Mouse (Mus musculus): ENCODE data around the gene Col25a1. TPM values are rescaled to one million over a fixed set of nuclear protein-coding genes. Genes with fewer than 3 reads are reported as not detected.

The Col25a1 gene
- polyA plus RNA-seq, 2 experiments: 14.2 to 15.3 TPM

DNA sequence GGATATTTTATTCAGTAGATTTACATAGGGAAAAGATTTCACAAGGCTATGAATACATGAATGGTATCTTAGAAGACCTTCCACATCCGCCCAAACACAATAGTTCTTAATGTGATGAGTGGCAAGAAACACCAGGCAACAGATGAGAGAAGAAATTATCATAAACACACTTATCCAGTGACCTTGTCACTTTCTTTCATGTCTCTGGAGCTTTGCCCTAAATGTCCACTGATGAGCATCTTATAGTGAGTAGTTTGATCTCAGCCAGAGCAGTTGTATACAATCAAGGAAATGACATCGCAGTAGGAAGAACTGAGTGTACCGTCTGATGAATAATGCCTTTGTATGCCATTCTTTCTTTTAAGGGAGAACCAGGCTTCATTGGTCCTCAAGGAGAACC lies 414.7 kb downstream of the Col25a1 start:
- Histone ChIP-seq H3K9ac (ENCODE audit: low read depth, low read length, severe bottlenecking) (no peak overlapping the region), H3K27me3 (ENCODE audit: control insufficient read depth, insufficient read depth, low read length) (no peaks in the 10 kb centered on the region), H3K36me3 (ENCODE audit: control insufficient read depth, insufficient read depth, low read length) (no peaks in the 10 kb centered on the region), H3K9me3 (ENCODE audit: control insufficient read depth, low read length) (no peaks in the 10 kb centered on the region), H3K4me2 (replicated peaks; ENCODE audit: low read depth, low read length, severe bottlenecking) (no peak overlapping the region), H3K4me1 (ENCODE audit: control insufficient read depth, insufficient read depth, low read length) (no peaks in the 10 kb centered on the region), H3K4me3 (replicated peaks; ENCODE audit: low read length) (no peak overlapping the region), H3K27ac (replicated peaks; ENCODE audit: low read depth, low read length) (no peak overlapping the region)
- no peak for ATAC-seq (ENCODE audit: low FRiP score, low read depth)
- DNase-seq (ENCODE audit: low spot score): no peak
- WGBS: 91% methylated on average over 3 of the region's 3 CpGs
- TF ChIP-seq POLR2A (IDR thresholded peaks at IDR 0.05; ENCODE audit: borderline replicate concordance, extremely low read depth, insufficient read depth, insufficient read length): no peak

DNA sequence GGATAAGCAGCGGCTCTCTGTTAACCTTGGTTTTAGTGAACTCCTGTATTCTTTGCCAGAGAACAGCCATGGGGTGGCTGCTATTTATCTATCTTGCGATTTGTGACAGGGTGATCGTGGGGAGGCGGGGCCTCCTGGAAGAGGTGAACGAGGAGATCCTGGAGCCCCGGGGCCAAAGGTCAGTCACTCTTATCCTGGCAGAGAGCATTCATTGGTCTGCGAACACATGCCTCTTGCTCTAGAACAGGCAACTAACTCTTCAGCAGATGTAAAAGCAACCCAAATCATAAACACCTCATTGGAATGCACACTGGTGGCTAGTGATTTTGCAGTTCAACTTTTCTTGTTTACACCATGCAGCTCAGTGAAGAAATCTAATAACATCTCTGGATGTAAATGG lies 417.8 kb downstream of the Col25a1 start:
- no peak overlapping the region for H3K9ac ChIP-seq (ENCODE audit: low read depth, low read length, severe bottlenecking)
- no peak for ATAC-seq (ENCODE audit: low FRiP score, low read depth)
- no peaks in the 10 kb centered on the region for H3K4me1 ChIP-seq (ENCODE audit: control insufficient read depth, insufficient read depth, low read length)
- 75% methylated on average over 7 of the region's 7 CpGs for WGBS
- no peaks in the 10 kb centered on the region for H3K9me3 ChIP-seq (ENCODE audit: control insufficient read depth, low read length)
- no peak for DNase-seq (ENCODE audit: low spot score)
- H3K27ac ChIP-seq (replicated peaks; ENCODE audit: low read depth, low read length): no peak overlapping the region
- no peaks in the 10 kb centered on the region for H3K27me3 ChIP-seq (ENCODE audit: control insufficient read depth, insufficient read depth, low read length)
- H3K4me2 ChIP-seq (replicated peaks; ENCODE audit: low read depth, low read length, severe bottlenecking): no peak overlapping the region
- no peak for TF ChIP-seq POLR2A (IDR thresholded peaks at IDR 0.05; ENCODE audit: borderline replicate concordance, extremely low read depth, insufficient read depth, insufficient read length)
- H3K4me3 ChIP-seq (replicated peaks; ENCODE audit: low read length): no peak overlapping the region
- H3K36me3 ChIP-seq (ENCODE audit: control insufficient read depth, insufficient read depth, low read length): no peaks in the 10 kb centered on the region

DNA sequence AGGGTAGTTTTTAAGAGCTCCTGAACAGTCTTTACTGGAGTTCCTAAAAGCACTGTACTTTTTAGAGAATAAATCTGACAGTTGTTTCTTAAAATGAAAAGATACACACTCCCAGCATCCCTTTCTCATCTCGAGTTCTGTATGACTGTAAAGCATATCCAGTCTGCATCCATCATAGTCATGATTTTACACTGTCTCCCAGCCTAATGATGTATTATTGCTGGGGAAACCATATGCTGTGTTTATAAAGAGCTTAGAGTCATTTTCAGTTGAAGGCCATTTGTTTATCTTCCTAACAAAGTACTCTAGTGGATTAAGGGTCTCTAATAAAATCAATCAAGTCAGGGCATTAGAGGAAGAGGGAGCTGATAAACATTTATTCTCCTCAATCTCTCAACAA lies 425.0 kb downstream of the Col25a1 start:
- 55% methylated on average over 1 of the region's 1 CpGs for WGBS

DNA sequence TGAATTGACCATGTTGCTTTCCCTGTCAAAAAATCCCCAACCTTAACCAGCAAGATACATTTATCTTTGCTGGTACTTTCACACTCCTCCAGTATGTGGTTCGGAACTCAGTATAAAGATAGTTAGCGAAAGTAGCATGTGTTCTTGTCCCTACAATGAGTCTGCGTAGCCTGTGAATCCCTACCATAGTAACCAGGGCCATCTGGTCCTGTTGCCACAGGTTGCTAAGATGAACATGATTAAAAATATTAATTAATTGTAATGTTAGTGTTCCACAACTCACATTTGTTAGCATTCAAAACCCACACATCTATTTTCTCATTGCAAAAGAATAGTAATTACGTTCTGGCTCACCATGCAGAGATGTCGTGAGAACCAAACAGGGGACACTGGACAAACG lies 434.3 kb downstream of the Col25a1 start:
- no peak overlapping the region for H3K27ac ChIP-seq (replicated peaks; ENCODE audit: low read depth, low read length)
- DNase-seq (ENCODE audit: low spot score): no peak
- H3K4me1 ChIP-seq (ENCODE audit: control insufficient read depth, insufficient read depth, low read length): peaks cover 10% of the 10 kb centered on the region; the same call in 1 of the 2 replicates
- H3K4me3 ChIP-seq (replicated peaks; ENCODE audit: low read length): no peak overlapping the region
- WGBS: 97% methylated on average over 6 of the region's 6 CpGs
- TF ChIP-seq POLR2A (IDR thresholded peaks at IDR 0.05; ENCODE audit: borderline replicate concordance, extremely low read depth, insufficient read depth, insufficient read length): no peak
- H3K4me2 ChIP-seq (replicated peaks; ENCODE audit: low read depth, low read length, severe bottlenecking): no peak overlapping the region
- no peak for ATAC-seq (ENCODE audit: low FRiP score, low read depth)
- no peaks in the 10 kb centered on the region for H3K36me3 ChIP-seq (ENCODE audit: control insufficient read depth, insufficient read depth, low read length)
- no peaks in the 10 kb centered on the region for H3K27me3 ChIP-seq (ENCODE audit: control insufficient read depth, insufficient read depth, low read length)
- H3K9ac ChIP-seq (ENCODE audit: low read depth, low read length, severe bottlenecking): no peak overlapping the region
- H3K9me3 ChIP-seq (ENCODE audit: control insufficient read depth, low read length): no peaks in the 10 kb centered on the region

More for the DNA sequence above, 425.0 kb downstream of the Col25a1 start:
- Histone ChIP-seq H3K4me1 (ENCODE audit: control insufficient read depth, insufficient read depth, low read length) (no peaks in the 10 kb centered on the region), H3K9me3 (ENCODE audit: control insufficient read depth, low read length) (no peaks in the 10 kb centered on the region), H3K27ac (replicated peaks; ENCODE audit: low read depth, low read length) (no peak overlapping the region), H3K4me3 (replicated peaks; ENCODE audit: low read length) (no peak overlapping the region), H3K27me3 (ENCODE audit: control insufficient read depth, insufficient read depth, low read length) (no peaks in the 10 kb centered on the region), H3K4me2 (replicated peaks; ENCODE audit: low read depth, low read length, severe bottlenecking) (no peak overlapping the region), H3K36me3 (ENCODE audit: control insufficient read depth, insufficient read depth, low read length) (no peaks in the 10 kb centered on the region), H3K9ac (ENCODE audit: low read depth, low read length, severe bottlenecking) (no peak overlapping the region)
- TF ChIP-seq POLR2A (IDR thresholded peaks at IDR 0.05; ENCODE audit: borderline replicate concordance, extremely low read depth, insufficient read depth, insufficient read length): no peak
- ATAC-seq (ENCODE audit: low FRiP score, low read depth) (no peak), DNase-seq (ENCODE audit: low spot score) (no peak)

DNA sequence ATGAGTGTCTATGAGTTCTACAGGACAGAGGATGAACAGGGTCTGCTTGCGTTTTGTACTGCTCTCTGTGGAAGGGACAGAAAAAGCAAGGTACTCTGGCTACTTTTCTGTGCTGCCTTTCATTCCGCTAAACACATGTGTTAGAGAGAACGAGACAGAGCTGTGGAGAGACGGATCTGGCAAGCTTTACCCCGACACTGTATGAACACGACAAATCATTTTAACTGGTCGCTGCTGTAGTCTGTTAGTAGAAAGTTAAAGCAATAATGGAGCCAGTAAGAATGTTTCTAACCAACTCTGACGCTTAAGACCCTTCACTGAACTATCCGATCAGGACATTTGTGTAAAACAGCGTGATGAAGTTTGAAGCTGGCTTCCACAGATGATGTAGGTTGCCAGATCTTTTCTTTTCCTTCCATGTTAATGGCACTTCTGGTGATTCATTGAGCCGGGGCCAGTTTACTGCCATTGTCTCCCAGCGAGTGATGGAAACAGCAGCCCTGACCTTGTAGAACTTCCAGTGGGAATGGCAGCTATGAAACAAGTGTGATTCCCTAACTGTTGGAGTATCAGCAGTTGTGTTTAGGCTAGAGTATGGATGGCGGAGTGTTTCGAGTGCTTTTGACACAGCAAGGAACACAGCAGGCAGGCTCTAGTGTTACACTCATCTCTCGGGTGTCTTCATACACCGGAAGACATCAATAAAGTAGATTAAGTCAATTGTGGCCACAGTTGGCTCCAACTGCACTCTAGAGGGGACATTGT lies 437.2 kb downstream of the Col25a1 start:
- no peak for TF ChIP-seq POLR2A (IDR thresholded peaks at IDR 0.05; ENCODE audit: borderline replicate concordance, extremely low read depth, insufficient read depth, insufficient read length)
- no peaks in the 10 kb centered on the region for H3K27me3 ChIP-seq (ENCODE audit: control insufficient read depth, insufficient read depth, low read length)
- no peak overlapping the region for H3K27ac ChIP-seq (replicated peaks; ENCODE audit: low read depth, low read length)
- no peaks in the 10 kb centered on the region for H3K9me3 ChIP-seq (ENCODE audit: control insufficient read depth, low read length)
- H3K4me2 ChIP-seq (replicated peaks; ENCODE audit: low read depth, low read length, severe bottlenecking): no peak overlapping the region
- ATAC-seq (ENCODE audit: low FRiP score, low read depth) (no peak), DNase-seq (ENCODE audit: low spot score) (peak; percentile 30)
- H3K36me3 ChIP-seq (ENCODE audit: control insufficient read depth, insufficient read depth, low read length): no peaks in the 10 kb centered on the region
- 55% methylated on average over 16 of the region's 16 CpGs for WGBS
- no peak overlapping the region for H3K4me3 ChIP-seq (replicated peaks; ENCODE audit: low read length)
- no peak overlapping the region for H3K9ac ChIP-seq (ENCODE audit: low read depth, low read length, severe bottlenecking)
- H3K4me1 ChIP-seq (ENCODE audit: control insufficient read depth, insufficient read depth, low read length): peaks cover 10% of the 10 kb centered on the region; the same call in 1 of the 2 replicates
